Mouse (Mus musculus): Measurements from ENCODE around the gene Pygb.

Pygb gene

DNA sequence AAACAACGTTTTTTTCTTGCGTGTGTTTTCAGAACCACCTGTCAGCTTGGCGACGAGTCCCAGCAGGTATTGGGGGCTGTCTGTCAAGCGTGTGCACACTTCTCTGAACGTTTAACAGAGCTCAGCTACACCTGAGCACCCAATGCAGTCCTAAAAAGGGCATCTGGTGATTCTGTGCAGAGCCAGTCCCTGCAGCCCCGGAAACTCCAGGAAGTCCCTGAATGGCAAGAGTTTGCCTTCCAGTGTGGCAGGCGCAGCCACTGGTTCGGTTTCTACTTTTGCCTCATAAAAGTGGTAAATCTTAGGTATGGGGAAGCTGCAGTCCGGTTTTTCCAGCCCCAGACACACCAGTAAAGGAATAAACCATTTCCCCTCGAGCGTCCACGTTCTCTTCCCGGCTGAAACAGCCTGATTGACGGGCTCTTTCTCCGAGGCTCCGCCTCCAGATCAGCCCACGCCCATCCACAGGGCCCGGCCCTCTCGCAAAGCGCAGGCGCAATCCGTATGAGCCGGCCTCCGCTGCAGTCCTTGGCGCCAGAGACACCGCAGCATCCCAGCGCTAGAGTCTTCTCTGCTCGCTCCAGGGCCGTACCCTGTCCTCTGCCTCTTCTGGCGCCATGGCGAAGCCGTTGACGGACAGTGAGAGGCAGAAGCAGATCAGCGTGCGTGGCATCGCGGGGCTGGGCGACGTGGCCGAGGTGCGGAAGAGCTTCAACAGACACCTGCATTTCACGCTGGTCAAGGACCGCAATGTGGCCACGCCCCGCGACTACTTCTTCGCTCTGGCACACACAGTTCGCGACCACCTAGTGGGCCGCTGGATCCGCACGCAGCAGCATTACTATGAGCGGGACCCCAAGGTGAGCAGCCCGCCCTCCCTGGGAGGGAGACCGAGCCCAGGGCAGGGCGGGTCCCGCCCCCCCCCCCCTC is at the start of gene Pygb:
Gene Pygb (plus strand): TSS at position 485 of the 930 bp plus-strand sequence.
- peak; percentile 89 for DNase-seq (ENCODE audit: extremely low spot score)

DNA sequence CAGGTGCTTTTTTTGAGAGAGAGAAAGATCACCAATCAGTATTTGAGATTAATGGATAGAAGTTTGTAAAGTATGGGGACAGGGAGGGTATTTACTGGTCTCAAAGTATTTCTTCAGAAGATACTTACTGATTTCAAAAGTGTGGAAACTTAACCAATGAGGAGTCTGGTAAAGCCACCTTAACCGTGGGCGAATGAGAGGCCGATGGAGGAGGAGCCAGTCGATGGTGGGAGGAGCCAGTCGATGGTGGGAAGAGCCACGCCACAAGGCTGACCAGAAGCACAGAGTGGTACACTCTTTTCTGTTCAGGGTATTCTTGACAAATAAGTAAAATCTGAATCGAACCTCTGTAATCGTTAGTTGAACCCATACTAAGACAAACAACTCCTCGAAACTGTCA is 48.7 kb upstream of the Pygb start:
- DNase-seq (ENCODE audit: extremely low spot score) = no peak

DNA sequence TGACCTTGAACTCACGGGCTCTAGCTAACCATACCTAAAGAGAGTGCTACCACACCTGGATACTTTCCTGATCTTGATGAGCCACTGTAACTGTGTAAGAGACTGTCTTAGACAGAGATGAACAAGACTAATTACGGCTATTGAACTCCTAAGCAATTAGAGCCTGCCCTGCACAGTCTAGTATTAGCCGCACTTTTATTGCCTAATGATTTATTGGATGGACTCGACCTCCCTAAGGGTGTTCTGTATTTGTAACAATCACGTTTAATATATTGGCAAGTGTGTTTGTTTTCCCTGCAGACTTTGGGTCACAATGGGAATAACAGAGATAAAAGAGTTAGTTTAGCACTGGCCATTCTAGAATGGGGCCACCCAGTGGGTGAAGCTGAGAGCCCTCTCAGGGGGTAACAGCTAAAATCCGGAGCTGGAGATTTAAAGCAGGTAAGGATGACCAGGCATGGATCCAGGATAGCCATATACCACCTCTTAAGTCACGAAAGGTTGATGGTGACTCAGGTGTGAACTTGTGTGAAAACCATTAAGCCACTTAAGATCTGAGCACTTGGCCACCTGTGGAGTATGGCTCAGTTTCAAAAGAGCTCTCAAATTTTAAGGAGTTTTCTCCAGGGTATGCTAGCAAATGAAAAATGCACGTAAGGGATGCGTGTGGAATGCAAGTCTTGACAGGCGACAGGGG is 46.2 kb upstream of the Pygb start:
- DNase-seq (ENCODE audit: extremely low spot score) = no peak

DNA sequence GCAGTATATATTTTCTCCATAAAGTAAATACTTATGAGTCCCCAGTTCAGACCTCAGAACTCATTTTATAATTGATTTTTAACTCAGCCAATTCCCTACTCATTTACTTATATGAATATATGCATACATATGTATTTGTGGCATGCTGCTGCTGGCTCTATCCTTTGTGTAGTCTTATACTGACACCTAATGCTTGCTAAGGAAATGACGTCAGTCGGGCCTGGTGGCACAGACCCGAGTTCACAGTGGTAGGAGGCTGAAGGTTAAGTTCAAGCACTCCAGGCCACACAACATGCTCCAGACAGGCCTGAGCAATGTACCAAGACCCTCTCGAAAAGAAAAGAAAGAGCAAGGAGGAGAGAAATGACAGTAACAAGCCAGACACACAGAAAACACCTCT is 45.1 kb upstream of the Pygb start:
- peak; percentile 16 for DNase-seq (ENCODE audit: extremely low spot score)

DNA sequence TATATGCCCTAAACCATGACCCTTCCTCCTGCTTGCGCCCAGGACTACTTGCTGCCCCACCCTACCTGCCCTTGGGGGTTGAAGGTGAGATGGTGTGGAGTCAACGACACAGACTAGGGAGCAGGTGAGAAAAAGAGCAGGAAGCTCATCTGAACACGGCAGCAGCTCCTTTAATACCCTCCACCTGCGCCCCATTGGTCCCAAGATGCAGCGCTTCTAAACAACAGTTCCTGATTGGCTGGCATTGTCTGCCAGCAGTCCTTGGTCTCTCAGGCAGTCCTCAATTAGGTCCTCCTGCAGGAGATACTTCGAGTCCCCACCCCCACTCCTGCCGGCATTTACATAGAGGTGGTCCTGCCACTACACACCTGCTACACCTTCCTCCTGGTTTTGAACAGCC is 41.5 kb upstream of the Pygb start:
- DNase-seq (ENCODE audit: extremely low spot score) = no peak

DNA sequence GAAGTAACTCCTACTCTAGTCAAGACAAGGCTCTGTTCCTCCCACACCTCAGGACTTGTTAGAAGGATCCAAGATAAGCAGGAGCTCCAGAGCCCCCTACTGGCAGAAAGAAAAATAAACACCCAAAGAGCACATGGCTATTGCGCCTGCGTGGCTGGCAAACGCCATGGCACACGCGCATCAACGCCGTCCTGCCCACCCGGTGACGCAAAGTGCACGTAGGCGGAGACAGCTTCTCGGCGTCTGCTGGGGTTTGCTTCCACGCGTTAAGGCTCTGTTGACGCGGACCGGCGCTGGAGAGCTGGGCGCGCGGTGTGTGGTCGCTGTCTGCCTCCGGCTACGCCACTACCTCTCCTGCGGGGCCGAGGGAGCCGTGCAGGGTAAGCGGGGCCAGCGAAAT is 37.7 kb upstream of the Pygb start, which contains the start of gene Entpd6:
Gene Entpd6 (plus strand): TSS at position 189 of the 400 bp plus-strand sequence.
- peak; percentile 94 for DNase-seq (ENCODE audit: extremely low spot score)

DNA sequence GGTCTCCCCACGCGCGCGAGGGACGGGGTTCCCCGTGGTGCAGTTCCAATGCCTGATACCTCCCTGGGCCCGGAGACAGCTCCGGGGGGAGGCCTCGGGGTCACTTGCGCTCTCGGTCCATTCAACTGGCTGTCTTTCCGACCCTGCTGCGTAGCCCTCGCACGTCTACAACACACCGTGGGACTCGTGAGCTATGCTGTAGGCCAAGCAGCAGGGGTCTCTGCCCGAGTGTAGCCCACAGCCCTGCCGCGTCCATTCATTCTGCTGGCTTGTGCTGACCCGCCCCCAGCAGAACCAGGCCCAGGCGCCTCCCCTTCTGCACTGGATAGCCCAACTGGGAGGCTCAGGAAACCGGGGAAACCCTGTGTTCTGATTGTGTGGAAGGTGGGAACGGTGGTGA is 37.3 kb upstream of the Pygb start:
- no peak for DNase-seq (ENCODE audit: extremely low spot score)

DNA sequence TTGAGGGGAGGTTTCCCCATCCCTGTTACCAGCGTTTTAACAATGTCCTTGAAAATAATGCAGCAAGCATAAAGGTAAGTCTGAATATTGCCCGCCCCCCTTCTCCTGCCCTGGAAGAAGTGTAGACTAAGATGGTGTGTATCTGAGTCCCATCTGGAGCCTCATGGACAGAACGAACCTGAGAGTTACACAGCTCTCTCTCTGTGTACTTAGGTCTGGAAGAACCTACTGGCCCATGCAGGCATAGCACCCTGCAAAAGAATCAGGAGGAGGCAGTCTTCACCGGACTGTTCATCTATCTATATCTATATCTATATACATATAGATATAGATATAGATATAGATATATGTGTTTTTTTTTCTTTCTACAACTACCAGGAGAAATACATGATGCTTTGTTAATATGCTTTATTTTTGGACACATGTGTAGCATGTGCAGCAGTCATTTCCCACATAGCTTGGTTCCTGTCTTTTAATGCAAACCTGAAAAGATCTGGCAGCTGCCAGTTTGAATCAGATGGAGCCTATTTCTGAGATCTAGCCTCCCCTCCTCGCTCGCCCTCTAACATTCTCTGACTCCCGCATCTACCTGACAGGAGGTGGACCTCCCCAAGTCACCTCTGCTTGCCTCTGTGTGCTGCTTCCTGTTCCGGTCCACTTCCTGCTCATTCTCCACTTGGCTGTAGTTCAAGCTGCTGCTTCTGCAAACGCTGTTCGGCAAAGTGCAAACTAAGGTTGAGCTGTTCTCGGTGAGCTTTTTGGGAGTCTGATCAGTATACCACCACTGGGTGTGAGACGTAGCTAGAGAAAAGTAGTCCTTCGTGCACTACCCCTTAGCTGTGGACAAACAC is 36.2 kb upstream of the Pygb start:
- no peak for DNase-seq (ENCODE audit: extremely low spot score)

DNA sequence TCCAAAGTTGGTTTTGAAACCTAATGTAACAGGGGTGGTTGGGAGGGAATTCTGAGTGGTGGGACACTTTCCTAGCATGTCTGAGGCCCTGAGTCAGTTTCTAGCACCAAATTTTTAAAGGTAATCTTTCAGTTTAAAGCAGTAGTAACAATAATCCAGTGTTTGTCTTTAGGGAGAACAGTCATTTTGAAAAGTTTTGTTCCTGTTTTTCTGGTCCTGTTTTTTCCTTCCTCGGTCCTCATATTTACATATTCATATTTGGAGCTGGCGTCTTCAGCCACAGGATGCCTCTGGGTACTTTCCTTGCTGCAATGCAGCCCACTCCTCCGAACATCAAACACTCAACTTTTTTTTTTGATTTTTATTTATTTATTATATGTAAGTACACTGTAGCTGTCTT is 31.5 kb upstream of the Pygb start:
- no peak for DNase-seq (ENCODE audit: extremely low spot score)

DNA sequence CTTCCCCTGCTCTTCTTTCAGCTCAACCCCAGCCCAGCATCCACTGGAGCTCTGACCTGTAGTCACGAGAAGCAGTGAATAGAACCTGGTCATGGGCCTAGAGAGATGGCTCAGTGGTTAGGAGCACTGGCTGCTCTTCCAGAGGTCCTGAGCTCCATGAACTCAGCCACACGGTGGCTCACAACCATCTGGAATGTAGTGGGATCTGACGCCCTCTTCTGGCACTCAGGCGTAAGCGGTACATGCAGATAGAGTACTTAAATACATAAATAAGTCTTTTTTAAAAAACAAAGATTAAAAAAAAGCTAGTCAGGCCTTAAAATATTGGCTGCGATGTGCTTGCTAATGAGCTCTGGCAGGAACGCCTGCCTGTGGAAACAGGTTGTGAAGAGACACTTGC is 25.1 kb upstream of the Pygb start:
- DNase-seq (ENCODE audit: extremely low spot score) = no peak

DNA sequence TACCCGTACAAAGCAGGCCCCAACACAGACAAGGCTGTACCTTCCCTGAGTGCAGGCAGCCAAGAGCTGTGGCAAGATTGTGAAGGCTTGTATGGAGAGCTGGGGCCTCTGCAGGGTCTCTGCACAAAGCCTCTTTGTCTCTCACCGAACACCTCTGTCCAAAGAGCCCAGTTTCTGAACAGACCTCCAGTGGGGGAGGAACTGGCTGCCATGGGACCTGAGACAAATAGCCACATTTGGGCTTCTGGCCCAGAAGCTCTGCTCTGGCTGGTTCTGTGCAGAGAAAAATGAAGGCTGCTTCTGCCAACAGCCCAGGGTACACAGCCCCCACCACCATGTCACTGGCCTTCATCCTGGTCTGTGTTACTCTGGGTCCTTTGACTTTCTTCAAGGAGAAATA is 20.9 kb upstream of the Pygb start:
- DNase-seq (ENCODE audit: extremely low spot score) = no peak

DNA sequence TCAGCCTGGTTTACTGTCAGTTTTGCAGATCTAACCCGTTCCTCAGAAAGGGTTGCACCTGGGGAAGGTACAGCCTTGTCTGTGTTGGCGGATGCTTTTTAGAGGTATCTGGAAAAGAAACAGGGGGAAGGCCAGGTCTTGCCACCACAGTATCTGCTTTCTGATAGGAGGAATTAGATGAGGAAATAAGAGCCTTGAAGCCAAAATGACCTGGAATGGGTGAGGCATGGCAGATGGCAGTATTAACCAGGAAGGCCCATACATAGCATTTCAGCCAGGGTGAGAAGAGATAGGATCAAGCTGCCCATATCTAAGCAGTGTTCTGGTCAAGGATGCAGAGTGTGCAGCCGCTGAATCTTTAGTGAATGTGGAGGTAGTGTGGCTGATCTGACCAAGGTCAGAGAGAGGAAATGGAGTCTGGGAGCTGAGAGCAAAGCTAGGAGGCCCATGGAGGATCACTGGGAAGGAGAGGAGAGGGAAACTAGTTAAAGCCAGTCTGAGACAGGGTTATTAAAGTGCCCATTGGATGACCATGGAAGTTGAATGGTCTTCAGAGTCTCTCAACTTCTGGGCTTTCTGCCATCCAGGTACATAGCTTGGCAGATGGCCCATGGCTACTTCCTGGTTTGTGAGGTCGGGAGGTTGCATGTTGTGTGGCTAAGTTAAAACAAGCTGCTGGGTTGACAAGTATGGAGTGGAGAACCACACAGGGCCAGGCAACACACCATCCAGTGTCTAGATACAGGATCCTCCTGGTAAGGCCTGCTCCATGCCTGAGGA is 20.3 kb upstream of the Pygb start:
- DNase-seq (ENCODE audit: extremely low spot score) = no peak

DNA sequence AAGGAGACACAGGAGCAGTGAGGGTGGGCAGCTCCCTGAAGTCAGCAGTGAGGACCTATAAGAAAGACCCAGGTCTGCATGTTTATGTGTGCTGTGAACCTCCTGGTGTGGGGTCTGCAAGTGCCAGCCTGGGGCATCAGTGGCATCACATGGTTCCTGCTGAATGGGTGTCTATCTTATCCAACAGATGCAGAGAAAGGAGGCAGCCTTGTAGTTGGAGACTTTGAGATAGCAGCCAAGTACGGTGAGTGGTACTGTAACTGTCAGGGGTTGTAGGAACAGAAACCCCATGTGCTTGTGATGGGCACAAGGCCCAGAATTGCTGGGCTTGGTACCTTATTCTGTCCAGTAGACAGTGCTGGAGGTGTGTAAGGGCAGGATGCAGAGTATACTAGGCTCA is 17.9 kb upstream of the Pygb start:
- DNase-seq (ENCODE audit: extremely low spot score) = no peak

DNA sequence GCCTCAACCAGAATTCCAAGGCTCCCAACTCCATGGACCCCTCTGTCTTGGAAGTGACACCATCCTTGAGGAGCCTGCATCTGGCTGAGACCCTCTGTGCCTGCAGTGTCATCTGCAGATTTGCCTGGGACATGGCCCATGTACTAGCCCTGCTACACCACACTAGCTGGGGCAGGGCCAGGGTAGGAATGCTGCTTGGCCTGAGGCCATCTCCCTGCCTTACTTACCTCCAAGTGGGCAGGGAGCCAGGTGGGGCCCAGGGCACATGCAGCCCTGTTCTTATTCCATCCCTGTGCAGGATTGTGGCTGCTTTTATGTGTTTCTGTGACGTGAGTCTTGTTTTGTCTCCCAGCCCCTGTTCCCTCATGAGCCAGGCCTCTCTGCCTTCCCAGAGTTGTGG is 15.8 kb upstream of the Pygb start:
- DNase-seq (ENCODE audit: extremely low spot score) = no peak

DNA sequence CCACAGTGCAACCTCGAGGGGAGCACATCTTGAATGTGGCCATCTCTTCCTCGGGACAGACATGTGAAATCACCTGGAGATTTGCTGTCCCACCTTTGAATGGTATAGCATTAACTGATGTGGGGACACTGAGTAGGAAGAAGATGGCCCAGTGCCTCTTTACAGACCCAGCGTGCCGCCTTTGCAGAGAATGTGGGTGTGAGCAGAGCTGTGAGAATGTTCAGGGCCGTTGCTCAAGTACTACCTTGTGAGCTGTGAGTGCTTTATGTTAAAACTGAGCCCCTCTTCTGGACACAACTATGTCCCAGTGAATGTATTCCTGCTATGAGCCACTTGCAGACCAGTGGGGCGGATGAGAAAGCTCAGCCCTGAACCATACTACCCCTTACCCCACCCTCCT is 15.4 kb upstream of the Pygb start:
- DNase-seq (ENCODE audit: extremely low spot score) = no peak

DNA sequence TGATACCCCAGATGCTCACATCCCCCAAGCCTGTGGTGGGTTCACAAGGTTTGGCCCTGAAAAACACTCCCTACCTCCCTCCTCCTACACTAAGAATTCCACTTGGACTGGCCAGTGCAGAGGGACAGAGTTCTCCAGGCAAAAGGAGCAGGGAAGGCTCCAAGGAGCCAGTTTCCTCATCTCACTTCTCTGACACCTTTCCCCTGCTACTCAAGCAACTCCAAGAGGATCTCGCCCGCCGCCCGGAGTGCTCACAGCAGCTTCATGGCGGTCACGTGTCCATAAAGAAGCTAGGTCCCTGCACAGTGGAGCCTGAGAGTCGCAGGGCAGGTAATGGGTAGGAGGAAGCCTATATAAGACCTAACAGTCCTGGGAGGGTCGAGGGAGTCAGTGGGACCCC is 14.5 kb upstream of the Pygb start:
- DNase-seq (ENCODE audit: extremely low spot score) = no peak

DNA sequence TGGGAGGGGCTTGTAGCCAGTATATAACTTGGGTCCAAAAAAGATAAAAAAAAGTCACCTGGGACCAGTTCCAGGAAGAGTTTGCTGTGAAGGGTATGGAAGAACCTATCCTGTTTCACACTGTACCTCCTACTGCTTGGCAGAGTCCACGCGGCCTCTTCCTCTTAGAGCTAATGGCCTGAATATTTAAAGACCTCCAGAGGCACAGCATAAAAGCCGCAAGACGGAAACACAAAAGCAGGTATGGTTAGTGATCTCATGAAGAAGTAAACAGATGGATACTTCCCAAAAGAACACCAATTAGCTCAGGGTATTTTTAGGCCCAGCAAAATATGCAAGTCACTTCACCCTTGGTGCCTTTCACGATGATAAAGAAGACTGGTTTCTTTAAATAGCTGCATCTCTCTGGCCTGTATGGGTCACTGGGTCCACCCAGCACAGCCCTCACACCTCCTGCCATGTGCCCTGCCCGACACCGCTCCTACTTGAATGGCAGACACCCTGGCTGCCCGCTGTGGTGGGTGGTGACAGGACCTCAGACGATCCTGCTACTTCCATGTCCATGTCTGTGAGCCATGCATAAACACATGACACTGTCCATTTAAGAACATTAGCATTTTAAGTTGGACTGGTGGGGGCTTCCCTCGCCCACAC is 13.9 kb upstream of the Pygb start:
- DNase-seq (ENCODE audit: extremely low spot score) = no peak

DNA sequence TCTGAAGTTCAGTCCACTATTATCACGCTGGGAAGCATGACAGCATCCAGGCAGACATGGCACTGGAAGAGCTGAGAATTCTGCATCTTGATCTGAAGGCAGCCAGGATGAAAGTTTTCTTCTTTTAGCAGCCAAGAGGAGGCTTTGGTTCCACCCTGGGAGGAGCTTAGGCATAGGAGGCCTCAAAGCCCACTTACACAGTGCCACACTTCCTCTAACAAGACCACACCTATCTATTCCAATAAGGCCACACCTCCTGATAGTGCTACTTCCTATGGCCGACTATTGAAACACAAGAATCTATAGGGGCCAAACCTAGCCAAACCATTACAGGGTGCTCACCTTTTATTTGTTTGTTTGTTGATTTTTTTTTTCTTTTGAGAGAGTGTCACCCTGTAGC is 3.7 kb upstream of the Pygb start:
- no peak for DNase-seq (ENCODE audit: extremely low spot score)

DNA sequence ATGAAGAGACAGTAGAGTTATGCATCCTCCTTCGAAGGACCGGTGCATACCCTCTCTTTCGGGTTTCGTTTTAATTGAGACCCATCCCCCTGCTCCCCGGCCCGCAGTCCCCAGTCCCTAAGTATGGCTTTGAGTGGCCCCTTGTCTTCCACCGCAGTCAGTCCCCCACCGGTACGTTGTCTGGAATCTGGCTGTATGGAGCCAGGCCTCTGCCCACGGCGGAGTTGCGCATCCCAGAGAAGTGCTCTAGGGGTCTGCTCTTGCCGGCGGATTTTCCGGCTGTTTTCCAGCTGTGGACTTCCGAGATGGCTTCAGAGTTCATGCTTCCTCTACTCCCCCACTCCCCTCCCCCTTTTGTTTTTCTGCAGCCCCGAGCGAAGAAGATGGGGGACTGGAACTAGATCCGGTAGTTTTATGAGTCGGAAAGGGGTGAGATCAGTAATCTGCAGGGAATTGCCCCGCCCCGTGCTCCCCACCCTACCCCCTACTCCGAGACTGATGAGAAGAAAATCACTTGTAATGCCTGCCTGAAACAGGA is 768 bp downstream of the Pygb start:
- DNase-seq (ENCODE audit: extremely low spot score) = peak; percentile 52

DNA sequence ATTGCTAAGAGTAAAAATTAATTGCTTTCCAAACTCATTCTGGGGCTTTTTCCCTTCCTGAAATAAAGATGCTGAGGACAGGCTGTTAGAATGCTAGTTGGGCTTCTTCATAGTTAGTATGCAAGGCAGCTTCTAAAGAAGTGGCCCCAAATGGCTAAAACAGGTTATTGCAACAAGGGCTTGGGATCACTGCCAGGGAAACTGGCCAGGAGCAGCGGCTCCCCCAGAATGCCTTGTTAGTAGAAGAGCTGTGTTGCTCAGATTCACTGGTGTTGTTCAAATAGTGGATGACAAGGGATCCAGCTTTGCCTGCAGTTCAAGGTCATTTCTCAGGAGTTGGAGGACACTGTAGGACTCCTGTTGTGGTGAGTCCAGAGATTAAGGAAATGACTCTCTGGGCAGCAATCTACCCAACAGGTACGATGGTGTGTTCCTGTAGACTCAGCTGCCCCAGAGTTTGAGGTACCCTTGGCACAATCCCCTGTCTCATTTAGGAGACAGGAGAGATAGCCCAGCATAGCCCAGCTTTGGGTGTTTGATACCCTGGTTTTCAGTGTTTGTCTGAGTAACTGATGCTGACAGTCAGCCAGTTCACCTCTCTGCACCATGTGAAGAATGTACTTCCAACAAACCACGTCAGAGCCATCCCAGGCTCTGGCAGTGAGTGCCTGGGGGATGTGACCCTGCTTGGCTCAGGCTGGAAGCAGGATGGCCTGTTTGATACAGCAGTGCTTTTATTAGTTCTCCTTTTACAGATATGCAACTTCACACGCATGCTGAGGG is 2.4 kb downstream of the Pygb start:
- DNase-seq (ENCODE audit: extremely low spot score) = no peak
